Mouse (Mus musculus) brain, adult 10 weeks (tissue): ENCODE results near the gene Rhox6. TPM values are rescaled to one million over a fixed set of nuclear protein-coding genes. Genes with fewer than 3 reads are reported as not detected.

ENCODE experiments used
- polyA plus RNA-seq: library from polyadenylated mRNA; stranded (reverse); fragments of 350-450 nt; fragmentation: Illumina TruSeq; extraction: RNeasy Lipid Tissue Mini Kit (QIAGEN cat#74804); gene quantifications from one replicate; pipeline ENCODE4 v1.2.3, GENCODE M21; 2015; ENCODE audit warnings: low read depth, low replicate concordance

Rhox6 gene
- polyA plus RNA-seq, result not detected

DNA sequence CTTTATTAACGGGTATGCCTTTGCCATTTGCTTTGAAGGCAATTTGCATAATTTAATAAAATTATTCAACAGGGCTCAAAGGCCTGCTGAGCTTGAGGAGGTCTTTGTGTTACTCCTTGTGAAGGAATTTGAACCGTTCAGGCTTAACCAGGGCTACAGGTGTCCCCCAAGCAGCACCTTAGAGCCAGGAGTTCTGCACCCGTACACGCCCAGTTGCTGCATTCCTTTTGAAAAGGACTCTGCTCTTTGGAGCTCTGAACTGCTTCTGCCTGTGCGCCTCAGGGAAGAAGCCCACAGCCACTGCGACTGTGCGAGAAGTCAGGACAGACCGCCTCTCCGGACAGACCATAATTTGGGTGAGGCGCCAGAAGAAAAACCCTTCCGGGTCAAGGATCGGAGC is at the start of gene Rhox6:
Gene Rhox6, plus strand, starts transcription at position 301 of the 400 bp plus-strand sequence.

DNA sequence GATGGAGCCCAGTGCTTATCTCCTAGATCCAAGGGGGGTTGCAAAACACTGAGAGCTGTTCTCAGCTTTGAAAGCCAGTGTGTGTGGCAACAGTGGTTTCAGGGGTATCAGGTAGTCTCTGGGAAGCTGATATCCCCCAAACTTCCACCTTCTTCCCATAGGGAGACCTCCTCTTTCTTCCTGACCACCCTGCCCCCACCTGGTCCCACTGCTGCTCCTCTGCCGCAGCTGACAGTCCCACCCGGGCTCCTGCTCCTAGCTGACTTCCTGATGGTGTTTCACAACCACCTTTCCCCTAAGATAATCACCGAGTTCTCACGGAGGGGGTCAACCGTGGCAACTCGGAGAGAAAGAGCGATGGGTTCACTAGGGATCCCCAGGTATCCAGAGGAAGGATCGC is 4.7 kb downstream of the Rhox6 start, which contains the start of gene Rhox7a:
Gene Rhox7a, plus strand, starts transcription at position 301 of the 400 bp plus-strand sequence.

DNA sequence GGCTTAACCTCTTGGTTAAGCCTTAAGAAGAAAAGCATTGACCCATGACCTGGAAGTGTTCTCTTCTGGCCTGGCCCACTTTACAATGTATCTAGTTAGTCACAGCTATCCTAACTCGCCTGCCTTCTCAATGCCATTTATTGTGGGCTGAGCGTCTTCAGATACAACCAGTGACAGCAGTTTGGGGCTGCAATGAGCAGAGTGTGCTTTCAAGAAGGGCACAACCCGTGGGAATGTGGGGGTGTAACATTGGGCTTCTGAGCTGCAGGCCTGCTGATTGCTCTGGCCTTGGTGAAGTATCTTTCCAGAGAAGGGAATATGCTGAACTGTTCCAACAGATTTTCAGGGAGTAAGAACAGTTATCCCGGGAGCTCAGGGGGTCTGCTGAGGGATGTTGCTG is 52.1 kb downstream of the Rhox6 start, which contains the start of gene Rhox8:
Gene Rhox8, minus strand, starts transcription at position 101 of the 400 bp plus-strand sequence.

Other genes starting within 250 kb of the Rhox6 start
- gene Rhox3f, start 245.9 kb upstream of the Rhox6 start, polyA plus RNA-seq, result not detected
- gene Rhox4f, start 219.2 kb upstream of the Rhox6 start, polyA plus RNA-seq, result not detected
- gene Rhox3g, start 198.3 kb upstream of the Rhox6 start, polyA plus RNA-seq, result not detected
- not detected for gene Rhox2g, start 183.4 kb upstream of the Rhox6 start, polyA plus RNA-seq
- not detected for gene Rhox4g, start 175.6 kb upstream of the Rhox6 start, polyA plus RNA-seq
- not detected for gene Rhox3h, start 158.1 kb upstream of the Rhox6 start, polyA plus RNA-seq
- gene Rhox2h, start 153.6 kb upstream of the Rhox6 start, polyA plus RNA-seq, result not detected
- gene Rhox5, start 22.1 kb upstream of the Rhox6 start, polyA plus RNA-seq, result not detected
- not detected for gene Rhox7a, start 4.8 kb downstream of the Rhox6 start, polyA plus RNA-seq
- not detected for gene Rhox8, start 52.0 kb downstream of the Rhox6 start, polyA plus RNA-seq
- not detected for gene Rhox7b, start 70.3 kb downstream of the Rhox6 start, polyA plus RNA-seq
- not detected for gene Rhox9, start 74.9 kb downstream of the Rhox6 start, polyA plus RNA-seq
- not detected for gene Btg1-ps1, start 191.9 kb downstream of the Rhox6 start, polyA plus RNA-seq
- gene Btg1-ps2, start 216.2 kb downstream of the Rhox6 start, polyA plus RNA-seq, result not detected
- not detected for gene Rhox10, start 239.6 kb downstream of the Rhox6 start, polyA plus RNA-seq